In the genomic region with DNA sequence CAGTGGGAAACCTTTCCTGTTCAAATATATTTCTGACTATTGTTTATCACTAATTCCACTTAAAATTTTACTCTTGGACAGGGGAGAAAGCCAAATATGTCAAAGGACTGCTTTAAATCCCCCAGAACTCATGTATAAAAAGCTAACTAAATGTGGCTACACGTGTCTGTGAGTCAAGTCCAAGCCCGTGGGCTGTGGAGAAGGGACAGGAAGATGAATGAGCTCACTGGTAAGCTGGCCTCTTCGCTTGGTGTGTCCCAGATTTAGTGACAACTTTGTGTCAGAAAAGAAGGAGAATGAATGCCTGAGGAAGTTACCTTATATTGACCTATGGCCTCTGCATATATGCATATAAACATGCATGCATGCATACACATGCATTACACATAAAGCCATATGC, we compare ENCODE assay signal across 14 mouse cellular contexts.
"Had no signal": no experiment of that assay in that cellular context is flagged by ENCODE, and none has a peak within 500 bp of the region (broad histone marks: within the 10 kb centered on the region; RNA-seq: fewer than 3 reads in every experiment).

No protein-coding gene starts in this region.

- H3K27ac ChIP-seq: intestine, embryonic 15.5 days; limb, embryonic 13.5 days; liver, embryonic 14.5 days; midbrain, embryonic 12.5 days; neural tube, embryonic 13.5 days; stomach, postnatal 0 days had no signal

- H3K4me3 ChIP-seq: intestine, embryonic 15.5 days; limb, embryonic 13.5 days; midbrain, embryonic 12.5 days; neural tube, embryonic 13.5 days had no signal

- ATAC-seq: intestine, embryonic 15.5 days; midbrain, embryonic 16.5 days had no signal

- DNase-seq: kidney, adult 18-20 months; kidney, postnatal 10 days; kidney, postnatal 4 days; lung, adult 18-20 months; retina, postnatal 1 day; thymus, adult 18-20 months; thymus, postnatal 14 days had no signal
